Mouse (Mus musculus) 3T3-L1 (cell line): ENCODE measurements around the gene Olfr403.
"Not testable (repeated sequence)": the region's sequence is repeated elsewhere in the genome, so short reads cannot be mapped to it uniquely, and the experiment has no call there.

Source experiments
- DNase-seq: peaks from one replicate; pipeline ENCODE4 v3.0.0-alpha.2; 2015; ENCODE audit warnings: low read depth, low spot score

The Olfr403 gene

GRCm38 (mm10) chr11:74185949-74186348, at the start of gene Olfr403:
Olfr403 (plus strand) TSS chr11:74186249.
- DNase-seq, result no peak

- DNase-seq, result not testable (repeated sequence)
Observed at GRCm38 (mm10) chr11:74140001-74140400, 46.0 kb upstream of the Olfr403 start.

- DNase-seq, result no peak
Observed at GRCm38 (mm10) chr11:74145866-74146265, 40.2 kb upstream of the Olfr403 start.

GRCm38 (mm10) chr11:74153229-74153628, 32.8 kb upstream of the Olfr403 start, which contains the start of gene Olfr402:
Olfr402 (plus strand) TSS chr11:74153529.
- DNase-seq, result no peak

GRCm38 (mm10) chr11:74168771-74169170, 17.3 kb upstream of the Olfr403 start:
- DNase-seq, result no peak

GRCm38 (mm10) chr11:74183168-74183567, 2.9 kb upstream of the Olfr403 start:
- DNase-seq, result no peak

GRCm38 (mm10) chr11:74183745-74184144, 2.3 kb upstream of the Olfr403 start:
- no peak for DNase-seq

GRCm38 (mm10) chr11:74211279-74211678, 25.2 kb downstream of the Olfr403 start, which contains the start of gene Olfr43:
Olfr43 (minus strand) TSS chr11:74211379.
- no peak for DNase-seq

GRCm38 (mm10) chr11:74241201-74241600, 55.2 kb downstream of the Olfr403 start:
- DNase-seq, result no peak
